Mouse (Mus musculus) bone marrow, adult 2 months (tissue): ENCODE measurements around the gene Hexim1.

Source experiments
- CTCF ChIP-seq: fragments of 200-500 bp; IDR thresholded peaks from 2 replicates; pipeline ENCODE4 v1.5.1; 2011; ENCODE audit warnings: low read length, control low read depth; ENCODE audit not compliant: control insufficient read depth, insufficient read depth
- POLR2A ChIP-seq: fragments of 200-500 bp; IDR thresholded peaks from 2 replicates; pipeline ENCODE4 v1.6.1; 2011; ENCODE audit warnings: low read depth, mild to moderate bottlenecking, control low read depth, low read length, borderline replicate concordance; ENCODE audit not compliant: control insufficient read depth

DNA sequence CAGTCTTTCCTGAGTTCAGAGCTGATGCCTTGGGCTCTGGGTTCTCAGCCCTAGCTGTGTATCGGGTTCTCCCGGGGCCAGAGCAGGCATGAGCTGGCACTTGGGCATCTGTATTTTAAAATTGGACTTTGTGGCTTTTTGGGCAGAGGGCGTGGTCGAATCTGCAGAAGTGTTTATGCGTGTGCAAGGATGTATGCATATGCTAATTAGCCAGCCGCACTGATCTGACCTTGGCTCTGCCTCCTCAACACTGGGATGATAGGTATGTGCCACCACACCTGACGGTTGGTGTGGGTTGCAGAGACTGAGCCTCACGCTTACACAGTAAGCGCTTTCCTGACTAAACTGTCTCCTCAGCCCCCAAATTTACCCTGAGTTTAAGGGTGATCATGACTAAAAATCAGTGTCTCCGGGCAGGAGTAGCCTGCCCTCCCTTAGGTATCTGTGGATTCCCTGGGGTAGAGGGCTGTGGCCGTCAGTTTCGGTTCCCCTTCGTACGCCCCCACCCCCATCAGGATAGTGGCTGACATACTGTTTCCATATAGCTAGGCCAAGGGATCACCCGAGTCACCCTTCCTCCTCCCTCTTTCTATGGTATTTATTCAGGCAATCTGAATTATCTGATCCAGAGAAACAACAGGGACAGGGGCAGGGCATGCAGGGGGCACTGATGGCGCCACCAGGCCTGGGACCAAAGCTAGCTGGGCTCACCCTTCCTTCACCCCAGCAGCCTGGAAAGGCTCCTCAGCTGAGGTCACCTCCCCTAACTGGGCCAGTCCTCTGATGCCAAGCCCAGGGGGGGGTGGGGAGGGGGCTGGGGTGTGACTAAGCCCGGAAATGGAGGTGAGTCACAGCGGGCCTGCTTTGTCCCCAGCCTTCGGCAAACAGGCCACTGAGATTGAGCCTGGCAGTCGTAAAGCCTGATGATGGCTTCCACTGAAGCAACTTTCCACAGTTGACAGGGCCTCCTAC, 21.9 kb upstream of the Hexim1 start:
- TF ChIP-seq POLR2A, result no peak
- TF ChIP-seq CTCF, result no peak
